Mouse (Mus musculus) ES-Bruce4 (cell line): Measurements from ENCODE around the gene Zranb3.

Experiments
- EP300 ChIP-seq: IDR thresholded peaks from 2 replicates; pipeline ENCODE4 v1.6.1; 2011; ENCODE audit warnings: low read depth, low read length; ENCODE audit not compliant: insufficient read depth
- POLR2A ChIP-seq: IDR thresholded peaks from one replicate; pipeline ENCODE4 v1.8.1; 2011; ENCODE audit warnings: low read length; ENCODE audit not compliant: insufficient read depth

GRCm38 (mm10) chr1:128036296-128036695, 66.6 kb downstream of the Zranb3 start:
- no peak for TF ChIP-seq EP300
- TF ChIP-seq POLR2A: no peak
